Mouse (Mus musculus) gonadal fat pad, adult 2 months (tissue): ENCODE data around the gene Fam69b. TPM values are rescaled to one million over a fixed set of nuclear protein-coding genes. Genes with fewer than 3 reads are reported as not detected.
A peak's percentile ranks its signal among the peaks of the same experiment; 100 is the strongest.

Experiments used
- DNase-seq: peaks from one replicate; pipeline ENCODE4 v3.0.0-alpha.2; 2012; ENCODE audit warnings: low read depth
- polyA plus RNA-seq: library from polyadenylated mRNA; depleted of rRNA; stranded (reverse); fragments of >200 nt; gene quantifications from 2 replicates; pipeline ENCODE4 v1.2.3, GENCODE M21; 2012

Fam69b gene
- polyA plus RNA-seq, 1 experiment: 33.7 TPM

GRCm38 (mm10) chr2:26598462-26598861 is 29.8 kb upstream of the Fam69b start:
- DNase-seq: no peak

GRCm38 (mm10) chr2:26599965-26600364 is 28.3 kb upstream of the Fam69b start:
- no peak for DNase-seq

GRCm38 (mm10) chr2:26600664-26601063 is 27.6 kb upstream of the Fam69b start:
- DNase-seq: no peak

- no peak for DNase-seq
Measured at GRCm38 (mm10) chr2:26601595-26601994, 26.7 kb upstream of the Fam69b start.

- no peak for DNase-seq
Measured at GRCm38 (mm10) chr2:26602631-26603030, 25.6 kb upstream of the Fam69b start.

GRCm38 (mm10) chr2:26603159-26603558 is 25.1 kb upstream of the Fam69b start:
- no peak for DNase-seq

GRCm38 (mm10) chr2:26603720-26604671 is 24.3 kb upstream of the Fam69b start, which contains the start of gene Agpat2:
Gene Agpat2, minus strand, starts transcription at chr2:26604417.
- no peak for DNase-seq

DNA sequence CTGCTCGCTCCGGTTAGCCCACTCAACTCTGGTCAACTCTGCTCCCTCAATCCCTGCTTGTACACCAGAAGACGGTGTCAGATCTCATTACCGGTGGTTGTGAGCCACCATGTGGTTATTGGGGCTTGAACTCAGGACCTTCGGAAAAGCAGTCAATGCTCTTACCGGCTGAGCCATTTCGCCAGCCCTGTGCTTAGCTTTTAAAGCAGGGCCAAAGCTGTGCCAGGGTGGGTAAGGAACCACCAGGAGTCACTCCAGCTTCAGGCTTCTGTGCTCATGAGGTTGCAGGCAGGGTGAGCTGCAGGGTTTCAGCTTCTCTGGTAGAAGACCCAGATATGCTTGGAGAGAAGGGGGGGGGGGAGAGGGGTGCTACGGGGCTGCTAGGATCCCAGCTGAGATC is 22.9 kb upstream of the Fam69b start:
- DNase-seq: no peak

GRCm38 (mm10) chr2:26606579-26606978 is 21.7 kb upstream of the Fam69b start:
- no peak for DNase-seq

- DNase-seq: no peak
Measured at GRCm38 (mm10) chr2:26607056-26607910, 21.0 kb upstream of the Fam69b start.

DNA sequence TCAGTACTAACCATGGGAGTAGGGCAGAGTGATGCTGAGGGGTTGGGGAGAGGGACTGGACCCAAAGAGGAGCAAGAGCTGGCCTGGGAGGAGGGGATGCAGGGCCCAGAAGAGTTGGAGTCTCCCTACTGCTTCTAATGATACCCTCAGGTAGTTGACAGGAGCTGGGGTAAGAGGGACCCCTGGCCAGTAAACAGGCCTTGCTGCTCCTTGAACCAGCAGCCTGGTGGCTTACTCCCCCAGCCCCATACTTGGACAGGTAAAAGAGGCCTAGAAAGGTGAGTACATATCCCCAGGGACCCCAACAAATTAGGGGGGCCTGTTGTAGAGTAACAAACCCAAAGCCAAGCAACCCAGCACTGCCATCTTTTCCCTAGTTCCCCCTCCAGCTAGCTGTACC is 19.5 kb upstream of the Fam69b start:
- DNase-seq: no peak

GRCm38 (mm10) chr2:26609261-26609661 is 19.0 kb upstream of the Fam69b start:
- no peak for DNase-seq

- DNase-seq: no peak
Measured at GRCm38 (mm10) chr2:26610526-26610925, 17.7 kb upstream of the Fam69b start.

- no peak for DNase-seq
Measured at GRCm38 (mm10) chr2:26611054-26611453, 17.2 kb upstream of the Fam69b start.

GRCm38 (mm10) chr2:26611896-26612295 is 16.4 kb upstream of the Fam69b start:
- DNase-seq: no peak

GRCm38 (mm10) chr2:26614903-26615302 is 13.4 kb upstream of the Fam69b start:
- no peak for DNase-seq

GRCm38 (mm10) chr2:26615459-26616124 is 12.7 kb upstream of the Fam69b start:
- no peak for DNase-seq

GRCm38 (mm10) chr2:26617331-26617730 is 10.9 kb upstream of the Fam69b start:
- DNase-seq: no peak

DNA sequence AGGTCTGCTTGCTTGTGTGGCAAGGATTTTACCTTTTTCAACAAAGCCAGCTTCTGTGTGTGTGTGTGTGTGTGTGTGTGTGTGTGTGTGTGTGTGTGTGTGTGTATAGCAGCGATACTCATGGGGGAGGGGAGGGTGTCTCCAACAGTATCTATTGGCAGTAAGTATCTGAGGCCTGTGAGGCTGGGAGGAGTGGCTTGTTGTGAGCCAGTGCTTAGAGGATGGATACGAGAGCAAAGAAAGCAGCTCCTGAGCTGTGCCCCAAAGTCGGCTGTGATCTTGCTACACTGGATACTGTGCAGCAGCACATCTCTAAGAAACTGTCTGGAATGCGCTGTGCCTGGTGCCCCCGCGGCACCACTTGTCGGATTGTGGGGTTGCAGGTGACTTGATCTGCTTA is 10.3 kb upstream of the Fam69b start:
- no peak for DNase-seq

GRCm38 (mm10) chr2:26621246-26621645 is 7.0 kb upstream of the Fam69b start:
- DNase-seq: peak; percentile 70

DNA sequence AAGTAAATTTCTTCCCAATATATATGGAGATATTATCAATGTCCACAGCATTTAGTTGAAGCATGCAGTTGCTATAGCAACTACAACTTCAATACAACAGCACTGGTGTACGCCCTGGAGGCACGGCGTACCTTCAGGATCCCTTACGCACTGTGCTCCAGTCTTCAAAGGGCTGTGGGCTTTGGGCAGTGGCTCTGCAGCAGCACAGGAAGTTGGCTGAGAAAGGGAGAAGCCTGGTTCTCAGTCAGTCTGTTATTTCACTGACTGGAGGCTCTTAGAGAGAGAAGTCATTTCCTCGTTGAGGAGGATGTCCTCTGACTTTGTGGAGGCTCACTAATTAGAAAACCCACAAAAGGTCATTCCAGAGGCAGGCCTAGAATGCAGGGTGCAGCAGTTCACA is 5.3 kb upstream of the Fam69b start:
- no peak for DNase-seq

DNA sequence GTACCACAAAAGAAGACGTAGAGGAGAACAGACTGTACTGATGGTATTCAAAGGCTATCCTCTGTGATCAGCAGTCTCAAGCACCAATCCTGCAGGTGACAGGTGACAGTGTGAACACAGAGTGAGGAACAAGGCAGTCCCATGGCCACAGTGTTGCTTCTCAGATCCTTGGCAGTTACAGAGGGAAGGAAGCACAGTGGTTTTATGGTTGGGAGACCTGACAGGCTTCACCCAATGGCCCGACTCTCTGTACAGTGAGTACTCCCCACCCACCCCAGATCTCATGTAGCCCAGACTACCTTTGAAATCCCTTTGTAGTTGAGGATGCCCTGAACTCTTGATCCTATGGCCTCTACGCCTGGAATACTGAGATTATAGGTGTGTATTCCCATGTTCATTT is 2.8 kb upstream of the Fam69b start:
- DNase-seq: no peak
